Mouse (Mus musculus) heart, postnatal 0 days (tissue): ENCODE results near the gene Poll.

Source experiments
- CTCF ChIP-seq: IDR thresholded peaks from 2 replicates; pipeline ENCODE4 v1.5.1; 2016; ENCODE audit warnings: antibody characterized with exemption, control low read depth, low read depth
- EP300 ChIP-seq: IDR thresholded peaks from 2 replicates; pipeline ENCODE4 v1.6.1; 2016; ENCODE audit warnings: antibody characterized with exemption, low read depth

DNA sequence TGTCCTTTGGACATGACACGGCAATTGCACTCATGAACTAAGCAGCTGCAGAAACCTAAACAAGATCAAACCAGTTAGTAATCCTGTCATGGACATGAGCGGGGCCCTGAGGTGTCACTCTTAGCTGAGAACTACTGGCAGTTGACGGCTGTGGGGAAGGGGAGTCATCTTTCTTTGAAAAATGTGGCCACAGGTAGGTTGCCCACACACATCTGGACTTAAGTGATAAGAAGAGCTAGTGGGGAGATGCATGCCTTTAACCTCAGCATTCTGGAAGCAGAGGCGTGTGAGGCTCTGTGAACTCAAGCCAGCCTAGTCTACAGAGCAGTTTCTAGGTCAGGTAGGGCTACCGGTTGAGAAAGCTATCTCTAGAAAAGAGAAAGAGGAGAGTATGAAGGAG is 42.3 kb upstream of the Poll start:
- no peak for TF ChIP-seq EP300
- no peak for TF ChIP-seq CTCF
